Mouse (Mus musculus) E14TG2a.4 (cell line): ENCODE data around the gene Kif21a.

Experiments
- CTCF ChIP-seq: conservative IDR thresholded peaks from 2 replicates; pipeline ENCODE4 v1.5.1; 2014; ENCODE audit warnings: low read length
- NANOG ChIP-seq: IDR thresholded peaks from 2 replicates; pipeline ENCODE4 v1.6.1; 2014; ENCODE audit warnings: borderline replicate concordance, low read length, mixed read lengths
- POU5F1 ChIP-seq: IDR thresholded peaks from 2 replicates; pipeline ENCODE4 v1.6.1; 2014; ENCODE audit warnings: low read length, borderline replicate concordance

DNA sequence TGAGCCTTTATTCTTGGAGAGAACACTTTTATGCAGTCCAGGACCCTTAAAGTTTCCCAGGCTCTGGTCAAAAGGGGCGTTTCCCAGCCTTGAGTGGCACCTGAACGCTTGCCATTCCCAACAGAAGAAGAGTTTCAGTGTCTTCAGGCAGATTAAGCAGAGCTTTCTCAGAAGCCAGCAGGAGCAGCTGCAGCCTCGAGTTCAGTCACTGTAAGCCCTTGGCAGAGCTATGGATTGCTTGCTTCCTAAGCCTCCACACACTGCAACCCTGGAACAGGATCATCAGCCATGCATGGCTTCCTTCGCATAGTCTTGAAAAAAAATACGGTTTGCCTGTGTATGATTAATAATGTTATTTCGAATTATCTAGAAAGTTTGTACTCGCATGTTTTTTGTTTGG lies 14.1 kb upstream of the Kif21a start:
- no peak for TF ChIP-seq CTCF
- TF ChIP-seq POU5F1: no peak
- no peak for TF ChIP-seq NANOG
